Mouse (Mus musculus): Measurements from ENCODE around the gene Slc7a6.

Slc7a6 gene

DNA sequence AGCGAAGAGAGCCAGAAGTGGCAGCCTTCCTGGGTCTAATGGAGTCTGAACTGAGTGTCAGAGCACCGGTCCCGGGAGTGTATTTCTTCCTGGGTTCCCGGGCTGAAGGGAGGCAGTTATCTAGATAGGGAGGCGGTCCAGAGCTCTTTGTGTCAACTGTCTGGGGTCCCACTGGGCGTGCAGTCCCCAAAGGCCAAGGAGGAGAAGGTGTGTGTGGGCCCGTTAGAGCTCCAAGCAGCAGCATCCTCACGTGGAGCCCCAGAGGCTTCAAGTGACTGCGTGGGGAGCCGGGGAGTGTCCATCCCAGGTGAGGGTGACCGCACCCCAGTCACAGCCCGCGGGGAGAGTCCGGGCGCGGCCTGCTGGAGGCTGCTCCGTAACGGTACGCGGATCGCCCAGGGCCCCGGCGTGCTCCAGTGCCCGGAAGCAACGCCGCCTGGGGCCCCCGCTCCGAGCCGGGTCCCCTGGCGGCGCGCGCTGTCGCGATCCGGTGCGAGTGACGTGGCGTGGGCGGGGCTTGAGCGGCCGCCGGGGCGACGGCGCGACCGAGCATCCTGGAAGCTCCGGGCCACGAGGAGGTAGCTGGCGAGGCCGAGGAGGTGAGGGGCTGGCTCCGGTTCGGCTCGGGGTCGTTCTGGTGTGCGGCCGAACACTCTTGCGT, at the start of gene Slc7a6:
Gene Slc7a6, plus strand, starts transcription at position 502 of the 661 bp plus-strand sequence.
- DNase-seq (ENCODE audit: low spot score): peak; percentile 86

DNA sequence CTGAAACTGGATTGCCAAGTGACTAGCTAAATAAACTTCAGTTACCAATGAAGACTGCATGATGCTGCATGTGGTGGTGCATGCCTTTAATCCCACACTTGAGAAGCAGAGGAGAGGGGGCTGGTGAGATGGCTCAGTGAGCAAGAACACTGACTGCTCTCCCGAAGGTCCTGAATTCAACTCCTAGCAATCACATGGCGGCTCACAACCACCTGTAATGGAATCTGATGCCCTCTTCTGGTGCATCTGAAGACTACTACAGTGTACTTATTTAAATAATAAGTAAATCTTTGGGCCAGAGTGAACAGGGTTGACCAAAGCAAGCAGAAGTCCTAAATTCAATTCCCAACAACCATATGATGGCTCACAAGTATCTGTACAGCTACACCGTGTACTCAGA, 45.2 kb upstream of the Slc7a6 start:
- no peak for DNase-seq (ENCODE audit: low spot score)

DNA sequence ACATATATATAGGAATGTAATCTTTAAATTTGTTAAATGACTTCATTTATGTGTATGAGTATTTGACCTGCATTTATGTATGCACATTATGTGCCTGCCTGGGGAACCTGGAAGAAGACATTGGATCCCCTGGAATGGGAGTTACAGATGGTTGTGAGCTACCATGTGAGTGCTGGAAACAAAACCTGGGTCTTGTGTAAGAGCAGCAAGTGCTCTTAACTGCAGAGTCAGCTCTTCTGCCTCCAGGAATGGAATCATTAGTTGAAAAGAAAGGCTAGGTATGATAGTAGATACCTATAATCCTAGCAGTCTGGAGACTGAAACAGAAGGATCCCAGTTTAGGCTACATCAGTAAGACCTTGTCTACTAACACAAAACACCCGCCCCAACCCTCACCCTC, 42.6 kb upstream of the Slc7a6 start:
- DNase-seq (ENCODE audit: low spot score): no peak

DNA sequence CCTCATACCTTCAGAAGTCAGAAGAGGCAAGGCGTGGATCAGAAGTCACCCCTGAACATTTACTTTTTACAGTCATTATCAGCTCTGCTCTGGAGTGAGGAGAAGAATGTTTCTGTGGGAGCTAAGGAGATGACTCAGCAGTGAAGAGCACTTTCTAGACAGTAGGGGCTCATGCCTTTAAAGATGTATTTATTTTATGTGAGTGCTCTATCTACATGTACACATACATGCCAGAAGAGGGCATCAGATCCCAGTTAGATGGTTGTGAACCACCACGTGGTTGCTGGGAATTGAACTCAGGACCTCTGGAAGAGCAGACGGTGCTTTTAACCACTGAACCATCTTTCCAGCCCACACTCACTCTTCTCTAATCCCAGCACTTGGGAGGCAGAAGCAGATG, 41.6 kb upstream of the Slc7a6 start:
- DNase-seq (ENCODE audit: low spot score): no peak

DNA sequence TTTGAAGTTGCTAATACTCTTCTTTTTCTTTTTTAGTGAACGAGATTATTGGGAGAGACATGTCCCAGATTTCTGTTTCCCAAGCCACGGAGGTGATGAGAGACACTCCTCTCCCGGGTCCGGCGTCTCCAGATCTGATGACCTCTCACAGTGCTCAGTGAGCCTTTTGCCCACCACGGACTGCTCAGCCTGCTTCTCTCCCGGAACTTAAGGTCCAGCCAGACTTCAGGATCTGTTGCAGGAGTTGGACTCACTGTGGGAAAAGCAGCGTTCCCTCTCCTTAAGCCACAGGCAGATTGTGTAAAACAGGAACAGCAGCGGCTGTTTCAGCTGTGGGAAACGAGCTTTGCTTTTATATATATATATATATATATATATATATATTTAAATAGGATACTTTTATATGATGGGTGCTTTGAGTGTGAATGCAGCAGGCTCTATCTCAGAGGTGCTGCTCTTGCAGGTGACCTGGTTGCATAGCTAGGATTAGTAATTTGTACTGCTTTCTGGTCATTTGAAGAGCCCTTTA, 40.7 kb upstream of the Slc7a6 start:
- DNase-seq (ENCODE audit: low spot score): no peak

DNA sequence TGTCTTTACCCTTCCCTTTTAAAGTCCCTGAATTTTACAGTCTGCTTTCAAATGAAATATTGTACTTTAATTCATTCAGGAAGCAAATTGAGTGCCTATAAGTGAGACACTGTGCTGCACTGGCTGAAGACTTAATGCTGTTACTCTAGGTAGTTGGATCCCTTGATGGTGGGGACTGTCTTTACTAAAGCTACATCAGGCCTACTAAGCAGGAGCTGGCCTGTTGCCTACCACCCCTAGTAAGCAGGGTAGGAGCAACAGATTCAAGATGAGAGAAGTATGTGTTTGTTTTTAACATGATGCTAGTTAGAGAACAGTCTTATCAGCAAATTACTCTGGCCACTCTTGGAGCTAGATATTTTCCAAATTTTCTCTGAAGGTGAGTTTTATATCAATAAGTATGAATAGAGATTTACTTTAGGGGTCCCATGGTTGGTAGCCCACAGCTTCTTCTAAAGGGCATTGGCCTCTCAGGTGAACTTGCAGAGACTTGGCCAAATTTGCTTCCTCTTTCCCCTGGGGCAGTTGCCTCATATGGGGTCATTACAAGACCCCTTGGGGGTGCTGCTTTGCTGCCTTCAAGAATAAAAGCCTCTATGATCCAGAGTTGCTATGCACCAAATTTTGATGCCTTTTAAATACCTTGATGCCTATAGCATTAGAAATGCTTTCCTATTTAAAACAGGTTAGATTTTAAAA, 39.3 kb upstream of the Slc7a6 start:
- DNase-seq (ENCODE audit: low spot score): no peak

DNA sequence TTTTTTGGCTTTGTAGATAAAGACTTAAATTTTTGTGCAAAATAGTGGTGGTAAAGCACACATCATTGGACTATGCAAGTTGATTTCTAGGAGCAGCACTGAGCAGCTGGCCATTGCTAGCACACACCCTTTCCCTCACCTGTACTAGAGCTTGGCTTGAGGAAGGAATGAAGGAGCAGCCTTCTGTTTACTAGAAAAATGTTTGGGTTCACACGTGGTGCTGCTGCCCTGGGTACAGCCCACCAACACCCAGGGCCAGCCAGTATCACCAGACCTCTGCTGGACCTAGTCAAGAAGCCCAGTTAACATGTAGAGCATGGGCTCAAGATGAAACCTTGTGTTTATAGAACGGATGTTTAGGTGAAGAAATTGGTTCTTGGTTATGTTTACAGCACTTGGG, 38.7 kb upstream of the Slc7a6 start:
- DNase-seq (ENCODE audit: low spot score): no peak

DNA sequence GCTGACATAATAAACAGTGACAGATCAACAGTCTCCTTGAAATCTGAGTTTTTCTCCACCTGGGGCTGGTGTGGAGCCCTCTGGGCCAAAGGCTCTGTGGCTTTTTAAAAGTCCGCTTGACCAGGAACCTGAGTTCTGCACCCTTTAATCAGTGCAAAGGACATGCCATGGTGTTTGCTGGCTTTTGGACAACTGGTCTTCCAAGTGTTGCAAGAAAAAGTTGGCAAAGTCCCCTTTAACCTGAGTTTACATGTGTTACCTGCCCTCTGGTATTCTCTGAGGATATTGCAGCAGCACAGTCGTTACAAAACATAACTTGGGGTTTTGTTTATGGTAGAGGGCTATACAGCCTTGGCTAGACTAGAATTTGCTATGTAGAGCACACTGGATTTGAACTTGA, 38.2 kb upstream of the Slc7a6 start:
- no peak for DNase-seq (ENCODE audit: low spot score)

DNA sequence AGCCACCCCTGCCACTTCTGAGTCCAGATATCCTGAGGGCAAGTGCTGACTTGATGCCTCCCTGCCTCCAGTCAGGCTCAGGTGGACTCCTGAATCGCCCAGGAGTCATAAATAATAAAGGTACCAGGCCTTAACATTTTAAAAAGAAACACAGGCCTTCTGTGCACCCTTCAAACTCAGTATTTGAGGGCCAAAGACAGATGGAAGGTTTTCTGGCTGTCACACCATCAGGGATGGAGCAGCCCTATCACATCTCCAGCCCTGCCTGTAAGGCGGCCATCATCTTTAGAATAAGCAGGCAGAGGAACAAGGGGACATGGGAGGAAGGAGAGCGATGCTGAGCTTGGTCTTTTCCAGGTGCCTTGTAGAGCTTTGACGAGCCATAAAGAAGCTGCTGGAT, 37.6 kb upstream of the Slc7a6 start:
- DNase-seq (ENCODE audit: low spot score): no peak

DNA sequence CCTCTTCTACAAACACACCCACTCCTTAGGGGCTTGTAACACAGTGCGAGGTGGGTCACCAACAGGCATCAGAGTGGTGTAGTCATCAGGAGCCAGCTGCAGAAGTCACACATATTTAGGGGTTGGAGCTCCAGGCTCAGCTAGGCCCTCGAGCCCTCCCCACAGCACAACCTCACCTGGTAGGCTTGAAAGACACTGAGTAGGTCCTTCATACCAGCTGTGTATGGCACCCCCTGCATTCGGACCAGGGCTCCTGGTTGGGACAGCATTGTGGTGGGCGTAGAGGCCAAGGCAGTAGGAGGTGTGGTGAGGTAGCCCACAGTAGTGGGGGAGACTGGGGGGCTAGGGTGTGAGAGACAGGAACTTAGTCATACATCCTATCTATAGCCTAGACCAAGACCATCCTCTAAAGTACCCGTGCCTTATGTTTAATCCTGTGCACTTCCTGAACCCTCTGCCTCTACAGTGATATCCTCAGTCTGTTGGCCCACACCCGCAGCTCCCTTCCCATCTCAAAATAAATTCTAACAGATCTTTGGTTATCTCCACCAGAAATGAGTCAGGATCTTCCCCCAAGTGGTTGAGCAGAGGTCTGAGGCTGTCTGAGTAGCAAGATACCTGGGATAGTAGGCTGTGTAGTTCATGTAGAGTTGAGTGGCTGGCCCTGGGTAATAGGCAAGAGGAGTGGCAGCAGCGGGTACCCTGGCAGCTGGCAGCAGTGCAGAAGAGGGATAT, 37.0 kb upstream of the Slc7a6 start:
- no peak for DNase-seq (ENCODE audit: low spot score)

DNA sequence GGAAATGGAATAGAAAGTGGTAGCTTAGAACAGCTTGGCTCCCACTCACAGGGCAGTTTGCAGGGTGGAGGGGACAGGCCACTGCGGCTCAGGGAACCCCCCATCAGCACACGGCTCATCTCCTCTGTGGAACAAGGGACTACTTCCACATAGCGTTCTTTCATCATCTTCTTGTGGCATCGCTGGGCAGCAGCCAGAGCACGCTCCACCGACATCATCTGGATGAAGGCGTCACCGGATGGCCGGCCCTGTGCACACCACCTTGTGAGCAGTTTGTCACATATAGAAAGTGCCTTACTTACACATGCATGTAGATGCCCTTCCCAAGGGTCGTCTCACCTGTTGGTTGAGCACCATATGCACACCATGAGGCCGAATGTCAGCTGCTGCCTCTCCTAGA, 36.3 kb upstream of the Slc7a6 start:
- no peak for DNase-seq (ENCODE audit: low spot score)

DNA sequence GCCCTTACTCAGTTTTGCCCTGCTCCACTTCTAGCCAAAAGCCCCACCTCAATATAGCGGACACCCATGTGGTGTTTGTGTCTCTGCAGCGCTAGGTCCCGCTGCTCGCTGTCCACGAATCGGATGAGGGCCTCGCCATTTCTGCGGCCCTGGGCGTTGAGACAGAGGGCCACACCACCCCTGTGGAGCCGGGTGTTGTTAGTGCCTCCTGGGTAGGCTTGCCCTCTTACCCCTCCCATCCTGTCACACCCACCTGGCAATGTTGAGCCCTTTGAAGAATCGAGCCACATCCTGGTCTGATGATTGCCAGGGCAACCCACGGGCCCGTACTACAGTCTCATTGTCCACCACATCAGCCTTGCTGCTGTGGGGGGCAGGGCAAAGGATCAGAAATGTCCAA, 35.1 kb upstream of the Slc7a6 start:
- no peak for DNase-seq (ENCODE audit: low spot score)

DNA sequence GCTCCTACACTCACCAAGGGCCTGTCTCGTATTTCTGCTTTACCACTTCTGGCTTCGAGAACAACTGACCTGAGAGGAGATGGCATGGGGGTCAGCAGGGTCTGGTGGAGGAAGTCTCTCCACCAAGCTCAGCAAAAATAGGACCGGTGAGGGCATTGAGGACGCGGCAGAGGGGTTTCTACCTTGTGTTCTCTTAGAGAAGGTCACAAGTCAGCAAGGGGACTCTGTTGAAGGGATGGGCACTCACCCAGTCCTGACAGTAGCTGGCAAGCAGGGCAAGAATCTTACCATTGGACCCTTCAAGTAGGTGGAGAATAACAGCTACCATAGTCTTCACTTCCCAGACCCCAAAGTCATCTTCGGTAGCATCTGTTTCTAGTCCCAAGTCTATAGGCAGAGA, 34.7 kb upstream of the Slc7a6 start:
- DNase-seq (ENCODE audit: low spot score): no peak

DNA sequence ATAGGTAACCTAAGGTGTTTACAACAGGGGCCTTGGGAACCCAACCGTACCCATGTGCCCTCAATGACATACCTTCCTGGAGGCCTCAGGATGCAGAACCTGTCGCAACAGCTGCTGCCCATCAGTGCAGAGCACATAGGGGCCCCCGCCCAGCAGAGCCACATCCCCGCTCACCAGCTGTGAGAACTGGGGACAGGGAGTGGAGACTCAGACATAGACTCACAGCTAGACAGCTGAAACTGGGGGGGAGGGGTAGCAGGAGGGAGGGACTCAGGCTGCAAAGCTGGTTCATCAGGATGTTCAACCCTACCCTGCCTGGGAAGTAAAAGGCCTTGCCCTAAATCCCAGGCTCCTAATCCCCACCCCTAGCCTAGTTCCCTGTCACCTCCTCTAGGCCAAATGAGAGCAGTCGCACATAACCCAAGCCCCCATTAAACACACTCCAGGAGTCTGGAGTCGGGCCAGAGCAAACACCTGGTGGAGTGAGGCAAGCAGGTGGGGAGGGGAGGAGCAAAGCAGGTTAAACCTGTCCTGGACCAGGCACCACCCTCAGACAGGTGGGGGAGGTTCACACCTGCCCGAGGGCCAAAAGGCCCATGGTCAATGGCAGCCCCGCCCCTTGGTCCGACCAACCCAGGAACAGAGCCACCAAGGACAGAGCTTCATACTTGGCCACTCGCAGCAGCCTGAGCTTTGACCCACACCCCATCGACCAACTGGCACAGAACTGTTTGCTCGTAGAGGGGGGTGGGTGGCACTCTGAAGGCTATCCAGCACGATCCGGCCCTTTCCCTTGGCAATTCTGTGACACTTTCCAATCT, 33.7 kb upstream of the Slc7a6 start:
- peak; percentile 55 for DNase-seq (ENCODE audit: low spot score)

DNA sequence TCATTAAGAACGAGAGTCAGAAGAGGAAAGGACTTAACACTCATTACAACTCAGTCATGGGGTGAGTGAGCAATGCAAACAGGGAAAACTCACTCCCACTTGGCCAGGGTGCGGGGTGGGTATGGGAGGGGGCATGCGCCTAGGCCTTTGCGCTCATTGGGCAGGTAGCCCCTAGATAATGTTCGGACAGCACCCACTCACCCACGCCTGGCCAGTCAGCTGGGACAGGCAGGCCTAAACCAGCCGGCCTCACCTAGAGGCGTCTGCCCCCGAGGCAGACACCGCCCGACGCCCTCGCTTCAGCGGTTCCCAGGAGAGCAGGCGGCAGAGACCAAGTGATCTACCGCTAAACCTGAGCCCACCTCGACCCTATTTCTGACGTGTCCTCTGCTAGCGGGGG, 33.0 kb upstream of the Slc7a6 start:
- no peak for DNase-seq (ENCODE audit: low spot score)

DNA sequence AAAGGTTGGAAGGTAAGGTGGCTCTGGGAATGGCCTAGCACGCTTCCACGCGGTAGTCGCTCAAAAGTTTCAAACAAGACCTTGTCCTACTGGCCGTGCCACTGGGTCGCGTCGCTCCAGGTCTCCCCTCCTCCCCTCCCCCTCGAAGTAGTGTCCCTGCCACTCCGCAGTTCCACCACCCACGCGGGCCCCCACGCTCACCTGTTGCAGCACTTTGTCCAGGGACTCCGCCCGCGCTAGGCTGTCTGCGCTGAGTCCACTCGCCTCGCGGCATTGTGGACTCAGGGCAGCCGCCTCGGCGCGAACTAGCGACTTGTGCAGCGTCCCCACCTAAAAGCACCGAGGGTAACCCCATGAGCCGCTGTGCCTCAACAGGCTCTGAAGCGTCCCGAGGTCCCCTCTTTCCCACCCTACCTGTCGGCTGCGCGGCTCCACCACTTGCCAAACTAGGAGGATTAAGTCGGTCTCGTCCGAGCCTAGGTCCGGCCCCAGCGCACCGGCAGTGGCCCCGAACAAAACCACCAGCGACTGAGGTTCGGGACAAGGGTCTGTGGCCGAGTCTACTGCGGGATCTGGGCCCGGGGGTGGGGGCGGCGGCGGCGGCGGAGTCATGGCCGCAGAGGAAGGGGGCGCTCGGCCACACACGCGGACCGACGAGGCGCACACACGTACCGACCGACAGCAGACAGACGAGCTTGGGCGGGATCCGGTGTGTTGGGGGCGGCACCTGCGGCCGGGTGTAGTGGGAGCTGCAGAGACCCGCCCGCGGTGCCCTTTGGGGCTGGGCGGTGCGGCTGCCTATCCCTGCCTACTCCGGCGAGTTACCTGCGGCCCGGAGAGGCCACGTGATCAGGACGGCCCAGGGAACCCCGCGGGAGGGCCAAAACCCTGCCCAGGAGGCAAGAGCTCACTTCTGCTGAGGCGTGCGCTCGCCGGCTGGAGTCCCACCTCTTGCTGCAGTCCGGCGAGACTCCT, 32.2 kb upstream of the Slc7a6 start, which contains the start of gene Esrp2:
Gene Esrp2, minus strand, starts transcription at position 819 of the 975 bp plus-strand sequence.
- peak; percentile 75 for DNase-seq (ENCODE audit: low spot score)

DNA sequence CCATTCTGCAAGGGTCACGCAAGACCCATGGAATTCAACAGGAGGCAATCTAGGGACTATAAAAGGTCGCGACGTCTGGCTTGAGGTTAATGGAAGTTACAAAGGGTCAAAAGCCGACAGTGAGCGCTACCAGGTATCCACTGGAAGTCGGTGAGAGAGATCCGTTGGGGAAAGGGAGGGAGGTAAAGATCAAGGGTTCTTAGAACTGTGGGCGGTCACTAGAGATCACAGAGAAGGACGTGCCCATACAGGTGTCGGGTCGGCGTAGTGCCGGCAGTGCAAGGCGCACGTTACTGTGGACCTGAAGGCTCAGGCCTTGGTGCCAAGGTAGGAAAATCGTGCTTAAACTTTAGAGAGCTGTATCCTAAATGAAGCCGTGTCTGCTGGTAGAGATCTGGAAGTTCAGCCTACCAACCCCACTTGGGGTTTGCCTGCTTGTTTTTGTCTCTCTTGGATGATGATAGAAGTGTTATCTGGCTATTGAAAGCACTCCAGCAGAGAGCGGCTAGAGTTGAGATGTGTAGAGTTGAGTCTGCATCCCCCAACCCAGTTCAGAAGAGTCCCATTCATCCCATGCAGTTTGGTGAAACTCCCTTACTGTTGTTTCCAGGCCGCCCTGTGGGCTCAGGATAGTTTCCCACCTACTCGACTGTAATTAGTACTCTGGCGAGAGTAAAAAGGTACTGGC, 31.3 kb upstream of the Slc7a6 start:
- DNase-seq (ENCODE audit: low spot score): no peak

DNA sequence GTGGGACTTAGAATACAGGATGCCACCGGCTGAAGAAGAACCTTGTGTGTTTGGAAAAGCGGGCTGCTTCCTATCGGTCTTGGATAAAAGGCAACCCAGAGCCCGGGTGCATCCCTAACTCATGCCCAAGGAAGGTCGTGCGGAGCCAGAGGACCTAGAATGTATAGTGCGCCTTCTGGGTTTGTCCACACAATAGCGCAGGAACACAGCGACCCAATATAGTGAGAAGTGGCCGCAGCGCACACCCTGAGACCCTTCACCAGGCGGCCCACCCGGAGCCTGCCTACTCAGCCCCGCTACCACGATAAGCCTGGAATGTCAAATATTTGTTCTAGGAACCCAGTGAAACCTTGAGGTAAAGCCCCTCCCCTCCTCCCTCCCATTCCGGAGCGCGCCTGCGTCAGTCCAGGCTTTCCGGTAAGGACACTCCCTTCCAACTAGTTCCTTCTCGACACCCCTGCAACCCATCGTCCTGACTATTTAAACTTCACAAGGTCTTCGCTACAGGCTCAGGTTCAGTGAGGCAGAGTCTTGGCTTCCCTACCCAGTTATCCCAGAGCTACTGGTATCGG, 30.7 kb upstream of the Slc7a6 start:
- peak; percentile 80 for DNase-seq (ENCODE audit: low spot score)

DNA sequence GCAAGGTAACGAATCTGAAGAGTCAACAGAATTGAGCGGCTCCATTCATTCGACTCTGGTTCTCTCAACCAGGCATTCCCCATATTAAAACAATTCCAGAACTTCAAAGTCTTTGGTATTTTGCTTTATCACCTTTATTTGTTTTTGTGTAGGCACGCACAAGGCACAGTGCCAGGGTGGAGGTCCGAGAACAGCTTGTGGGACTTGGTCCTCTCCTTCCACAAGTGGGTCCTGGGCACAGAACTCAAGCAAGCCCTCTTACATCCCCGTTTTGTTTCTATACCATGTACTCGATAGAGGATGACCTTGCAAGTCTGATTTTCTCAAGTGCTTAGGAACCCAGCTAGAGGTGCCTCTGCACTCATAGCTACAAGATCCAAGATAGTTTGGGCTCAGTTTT, 30.0 kb upstream of the Slc7a6 start:
- no peak for DNase-seq (ENCODE audit: low spot score)

DNA sequence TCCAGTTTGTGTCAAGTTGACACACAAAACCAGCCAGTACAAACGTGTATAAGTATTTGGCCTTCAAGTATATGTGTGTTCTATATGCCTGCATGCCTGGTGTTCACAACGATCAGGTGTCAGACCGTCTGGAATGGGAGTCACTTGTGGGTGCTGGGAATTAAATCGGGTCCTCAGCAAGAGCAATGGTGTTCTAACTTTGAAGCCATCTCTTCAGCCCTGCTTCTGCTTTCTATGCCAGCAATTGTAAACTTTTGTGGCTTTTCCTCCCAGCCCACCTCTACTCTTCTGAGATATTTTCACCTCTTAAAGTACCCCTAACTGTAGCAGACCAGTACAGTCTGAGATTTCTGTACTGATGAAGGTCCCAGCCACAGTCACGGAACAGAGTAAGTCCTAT, 28.5 kb upstream of the Slc7a6 start:
- no peak for DNase-seq (ENCODE audit: low spot score)

All from ovary, postnatal 36 days (tissue).